Mouse (Mus musculus): ENCODE data around the gene Rarres1.

DNA sequence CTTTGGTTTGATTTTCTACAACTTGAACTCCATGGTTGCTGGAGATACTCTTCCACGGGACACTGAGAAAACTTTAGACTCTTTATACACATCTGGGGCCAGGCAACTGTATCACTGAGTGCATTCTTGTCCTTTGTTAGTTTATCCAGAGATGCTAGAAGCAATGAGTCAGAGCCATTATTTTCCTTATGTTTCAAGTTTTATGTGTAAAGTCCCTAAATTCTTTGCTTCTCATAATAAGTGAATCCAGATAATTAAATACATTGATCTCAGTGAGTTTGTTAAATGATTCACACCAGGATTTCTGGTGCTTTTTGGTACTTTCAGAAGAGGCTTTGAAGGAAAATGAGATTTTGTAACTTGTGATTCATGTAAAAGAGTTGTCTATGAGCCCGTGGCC is 10.0 kb downstream of the Rarres1 start:
- no peak for TF ChIP-seq ZNF384 (IDR thresholded peaks at IDR 0.05; ENCODE audit: low read depth, low read length)
- TF ChIP-seq HCFC1 (IDR thresholded peaks at IDR 0.05; ENCODE audit: borderline replicate concordance, insufficient read depth, low read length) = no peak
- no peak for TF ChIP-seq CHD2 (IDR thresholded peaks at IDR 0.05; ENCODE audit: low read depth, low read length)
